8 mouse cellular contexts compared by ENCODE assay signal in the genomic region with DNA sequence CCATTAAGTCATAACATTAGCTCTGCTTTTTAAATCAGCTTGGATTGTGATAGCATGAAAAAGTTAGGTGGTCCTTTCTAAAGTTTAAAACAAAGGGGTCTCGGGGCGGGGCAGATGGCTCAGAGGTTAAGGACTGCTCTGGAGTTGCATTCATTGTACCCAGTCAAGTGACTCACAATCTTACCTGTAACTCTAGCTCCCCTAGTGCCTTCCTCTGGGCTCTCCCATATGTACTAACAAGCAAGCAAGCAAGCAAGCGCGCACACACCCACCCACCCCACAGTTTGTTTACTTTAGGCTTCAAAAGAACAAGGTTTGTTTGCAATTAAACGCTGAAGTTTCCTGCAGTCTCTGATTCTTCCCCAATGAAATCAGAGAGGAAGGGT.
DNase-seq lines count a peak whose midpoint lies in the region; ATAC-seq lines count a peak whose summit lies in the region.

No protein-coding gene starts in this region.

- H3K4me1 ChIP-seq in heart, embryonic 15.5 days (replicated peaks), result peaks cover 18% of the 10 kb centered on the region
- H3K4me1 ChIP-seq in forebrain, embryonic 14.5 days (ENCODE audit: control insufficient read depth, insufficient read depth, low read length), result peaks cover 5% of the 10 kb centered on the region
- peaks cover 18% of the 10 kb centered on the region for H3K4me1 ChIP-seq in limb, embryonic 15.5 days
- 0 out of 2 replicates have a peak, but pooled peaks cover 8% of the 10 kb centered on the region for H3K4me1 ChIP-seq in stomach, embryonic 16.5 days (ENCODE audit: control insufficient read depth, insufficient read depth, low read length)

- no peak for DNase-seq in heart, postnatal 4 days
- peak; percentile 13 for DNase-seq in ZHBTc4 (ENCODE audit: low read depth, low spot score)
- DNase-seq in forebrain, embryonic 14.5 days (ENCODE audit: low spot score), result peak; percentile 51
- no peak for DNase-seq in gastrocnemius, adult 18-20 months (ENCODE audit: low spot score)
- no peak for DNase-seq in spleen, postnatal 14 days (ENCODE audit: low spot score in 2 of 2)

- ATAC-seq in heart, embryonic 15.5 days (replicated peaks; ENCODE audit: insufficient number of reproducible peaks, insufficient read depth, low FRiP score, low read depth), result peak; percentile 50; the same call in 1 of the 2 replicates
- ATAC-seq in forebrain, embryonic 14.5 days, result peak; percentile 70
- ATAC-seq in limb, embryonic 15.5 days (ENCODE audit: insufficient number of reproducible peaks, low FRiP score, low TSS enrichment, low read depth), result no peak
- peak; percentile 85 for ATAC-seq in stomach, embryonic 16.5 days (ENCODE audit: insufficient read depth, low FRiP score)

- no peaks in the 10 kb centered on the region for H3K36me3 ChIP-seq in heart, embryonic 15.5 days
- no peaks in the 10 kb centered on the region for H3K36me3 ChIP-seq in forebrain, embryonic 14.5 days (ENCODE audit: control insufficient read depth, insufficient read depth, low read length)
- no peaks in the 10 kb centered on the region for H3K36me3 ChIP-seq in limb, embryonic 15.5 days
- no peaks in the 10 kb centered on the region for H3K36me3 ChIP-seq in stomach, embryonic 16.5 days (ENCODE audit: control insufficient read depth, insufficient read depth, low read length)

- peak overlapping the region; percentile 74 for H3K4me2 ChIP-seq in heart, embryonic 15.5 days
- peak overlapping the region; percentile 92 for H3K4me2 ChIP-seq in forebrain, embryonic 14.5 days (ENCODE audit: low read length)
- peak overlapping the region; percentile 76 for H3K4me2 ChIP-seq in limb, embryonic 15.5 days
- H3K4me2 ChIP-seq in stomach, embryonic 16.5 days (ENCODE audit: low read depth, low read length), result peak overlapping the region; percentile 75

- peaks cover 38% of the 10 kb centered on the region for H3K27me3 ChIP-seq in heart, embryonic 15.5 days
- H3K27me3 ChIP-seq in forebrain, embryonic 14.5 days (replicated peaks; ENCODE audit: control insufficient read depth, insufficient read depth, low read length), result no peaks in the 10 kb centered on the region
- 0 out of 2 replicates have a peak, but pooled peaks cover 14% of the 10 kb centered on the region for H3K27me3 ChIP-seq in limb, embryonic 15.5 days
- peaks cover 9% of the 10 kb centered on the region for H3K27me3 ChIP-seq in stomach, embryonic 16.5 days (ENCODE audit: control insufficient read depth, insufficient read depth, low read length)

- no peak overlapping the region for H3K9ac ChIP-seq in heart, embryonic 15.5 days
- H3K9ac ChIP-seq in forebrain, embryonic 14.5 days (ENCODE audit: low read length), result peak overlapping the region; percentile 56; the same call in 1 of the 2 replicates
- H3K9ac ChIP-seq in limb, embryonic 15.5 days, result no peak overlapping the region
- H3K9ac ChIP-seq in stomach, embryonic 16.5 days (ENCODE audit: low read length), result no peak overlapping the region

- H3K27ac ChIP-seq in heart, embryonic 15.5 days, result no peak overlapping the region
- H3K27ac ChIP-seq in forebrain, embryonic 14.5 days (ENCODE audit: low read depth, low read length), result no peak overlapping the region
- H3K27ac ChIP-seq in limb, embryonic 15.5 days, result no peak overlapping the region
- no peak overlapping the region for H3K27ac ChIP-seq in stomach, embryonic 16.5 days (ENCODE audit: low read length)

- H3K4me3 ChIP-seq in heart, embryonic 15.5 days, result peak overlapping the region; percentile 43
- H3K4me3 ChIP-seq in forebrain, embryonic 14.5 days (ENCODE audit: low read depth, low read length), result peak overlapping the region; percentile 35
- H3K4me3 ChIP-seq in limb, embryonic 15.5 days, result peak overlapping the region; percentile 33
- peak overlapping the region; percentile 43 for H3K4me3 ChIP-seq in stomach, embryonic 16.5 days (replicated peaks; ENCODE audit: low read length)

- WGBS in heart, embryonic 15.5 days, result 1% methylated on average over 5 of the region's 5 CpGs
- WGBS in forebrain, embryonic 14.5 days, result under 1% methylated on average over 5 of the region's 5 CpGs
- 1% methylated on average over 5 of the region's 5 CpGs for WGBS in limb, embryonic 15.5 days
- WGBS in stomach, embryonic 16.5 days, result 1% methylated on average over 5 of the region's 5 CpGs

- no peaks in the 10 kb centered on the region for H3K9me3 ChIP-seq in heart, embryonic 15.5 days (replicated peaks)
- H3K9me3 ChIP-seq in forebrain, embryonic 14.5 days (replicated peaks; ENCODE audit: control insufficient read depth, low read length), result no peaks in the 10 kb centered on the region
- H3K9me3 ChIP-seq in limb, embryonic 15.5 days, result no peaks in the 10 kb centered on the region
- H3K9me3 ChIP-seq in stomach, embryonic 16.5 days (replicated peaks; ENCODE audit: control insufficient read depth, low read length), result no peaks in the 10 kb centered on the region

Comparison
In these comparisons a context has a peak if more than half of its experiments do, and no peak if none do; other contexts are left out.
1. DNase-seq: peak in ZHBTc4 (single experiment) and forebrain, embryonic 14.5 days (single experiment); none in heart, postnatal 4 days (single experiment), gastrocnemius, adult 18-20 months (single experiment) and spleen, postnatal 14 days (0 of 2).
2. Peak in every context shown above with its lines, with median percentiles within 50 percentile points of each other: H3K4me2 ChIP-seq and H3K4me3 ChIP-seq.